Mouse (Mus musculus): ENCODE measurements at regions not wholly inside any gene's neighbourhood (a gene's known extent, or its start where the extent isn't known, plus 50 kb on each side); places are given as distances from the start of the nearest gene placed in this dataset.

DNA sequence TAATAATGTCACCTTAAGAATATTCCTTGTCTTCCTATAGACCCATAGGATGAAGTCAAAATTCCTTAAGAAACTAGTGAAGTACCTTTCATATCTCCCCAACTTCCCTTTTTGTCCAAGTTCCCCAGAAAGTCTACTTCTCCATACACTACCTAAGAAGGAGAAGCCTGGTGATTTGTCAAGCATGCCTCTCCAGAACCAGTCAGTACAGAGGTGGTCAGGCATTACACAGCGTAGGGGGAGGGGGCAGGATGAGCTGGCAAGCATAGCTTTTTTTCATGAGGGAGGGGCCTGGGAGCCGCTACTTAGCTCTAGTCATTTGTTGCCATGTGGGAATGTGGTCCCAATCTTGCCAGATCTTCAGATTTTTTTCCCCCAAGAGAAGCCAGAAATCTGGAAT lies 54.0 kb upstream of the Satb2 start:
- DNase-seq (ENCODE audit: low spot score) = no peak

DNA sequence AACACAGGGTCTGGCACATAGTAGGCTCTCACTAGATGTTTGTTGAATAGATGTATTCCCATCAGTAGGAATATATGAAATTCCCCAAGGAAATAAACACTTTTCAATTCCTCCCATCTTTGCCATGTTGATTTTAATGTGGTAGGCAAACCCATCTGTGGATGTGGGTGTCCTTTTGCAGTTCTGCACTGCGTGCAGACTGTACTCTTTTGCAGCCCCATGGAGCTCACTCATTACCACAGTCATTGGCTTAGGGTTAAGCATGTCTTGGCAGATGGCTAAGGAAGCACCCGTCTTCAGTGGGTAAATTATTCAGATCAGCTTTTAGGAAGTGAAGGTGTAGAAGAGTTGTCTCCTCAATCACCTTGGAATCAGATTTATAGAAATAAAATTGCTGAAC lies 54.8 kb upstream of the Satb2 start:
- DNase-seq (ENCODE audit: low spot score) = no peak

DNA sequence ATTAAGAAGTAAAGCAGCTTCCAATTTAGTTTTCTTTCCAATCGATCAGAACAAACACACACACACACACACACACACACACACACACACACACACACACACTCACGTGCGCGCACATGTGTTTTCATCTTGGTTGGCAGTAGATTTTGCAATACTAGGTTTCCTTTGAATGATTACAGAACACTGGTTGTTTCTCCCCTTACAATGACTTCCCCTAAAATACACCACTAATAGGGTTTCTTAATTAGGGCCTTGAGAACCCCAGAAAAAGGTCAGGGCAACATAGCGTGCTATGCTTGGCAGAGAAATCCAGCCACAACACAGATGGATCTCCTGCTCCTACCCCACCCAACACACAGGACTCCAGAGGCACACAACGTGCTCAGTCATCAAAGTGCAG lies 56.0 kb upstream of the Satb2 start:
- no peak for DNase-seq (ENCODE audit: low spot score)

DNA sequence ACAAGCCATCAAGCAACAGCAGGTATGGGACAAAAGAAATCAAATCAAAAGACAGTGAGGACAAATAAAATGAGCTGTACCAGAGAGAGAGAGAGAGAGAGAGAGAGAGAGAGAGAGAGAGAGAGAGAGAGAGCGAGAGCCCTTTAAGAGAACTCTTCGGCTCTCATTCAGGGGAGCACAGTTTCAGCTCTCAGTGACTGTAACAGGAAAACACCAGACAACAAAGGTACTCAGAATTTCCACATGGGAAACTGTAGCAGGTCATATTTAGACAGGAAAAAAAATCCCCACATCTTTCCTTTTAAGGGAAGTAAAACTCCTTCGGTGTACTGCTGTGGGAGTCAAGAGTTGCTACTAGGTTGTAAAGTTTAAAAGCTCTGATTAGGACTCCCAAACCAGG lies 57.9 kb upstream of the Satb2 start:
- no peak for DNase-seq (ENCODE audit: low spot score)

DNA sequence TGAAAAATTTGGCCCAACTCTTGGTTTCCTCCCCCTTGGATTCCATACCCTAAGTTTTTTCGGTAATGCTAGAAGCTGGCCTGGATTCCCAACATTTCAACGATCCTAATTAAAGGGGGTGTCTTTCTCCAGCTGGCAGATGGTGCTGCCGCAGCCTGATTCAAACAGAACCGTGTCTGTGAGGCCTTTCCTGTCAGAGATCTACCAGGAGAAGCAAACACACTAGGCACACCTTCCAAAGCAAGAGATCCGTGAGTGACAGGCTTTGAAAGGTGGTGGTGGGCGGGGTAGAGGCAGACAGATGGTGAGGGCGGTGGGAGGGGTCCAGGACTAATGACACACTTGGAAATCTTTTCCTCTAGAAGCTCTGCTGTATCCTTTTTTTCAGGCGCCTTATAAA lies 61.8 kb upstream of the Satb2 start:
- DNase-seq (ENCODE audit: low spot score) = no peak

DNA sequence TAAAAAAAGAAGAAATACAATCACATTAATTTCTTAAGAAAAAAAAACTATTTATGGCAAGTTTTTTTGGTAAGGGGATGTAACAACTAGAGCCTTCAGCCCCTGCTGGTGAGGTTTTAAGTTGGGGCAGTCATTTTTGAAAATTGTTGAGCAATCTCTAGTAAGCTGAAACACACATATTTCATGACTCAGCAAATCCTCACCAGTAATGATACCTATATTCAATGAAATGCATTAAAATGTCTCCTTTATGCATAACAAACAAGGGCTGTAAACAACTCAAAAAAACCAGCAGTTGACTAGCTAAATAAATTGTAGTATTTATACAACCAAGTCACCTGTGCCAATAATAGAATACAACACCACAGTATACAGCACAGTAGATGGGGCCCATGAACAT lies 63.1 kb upstream of the Satb2 start:
- no peak for DNase-seq (ENCODE audit: low spot score)

DNA sequence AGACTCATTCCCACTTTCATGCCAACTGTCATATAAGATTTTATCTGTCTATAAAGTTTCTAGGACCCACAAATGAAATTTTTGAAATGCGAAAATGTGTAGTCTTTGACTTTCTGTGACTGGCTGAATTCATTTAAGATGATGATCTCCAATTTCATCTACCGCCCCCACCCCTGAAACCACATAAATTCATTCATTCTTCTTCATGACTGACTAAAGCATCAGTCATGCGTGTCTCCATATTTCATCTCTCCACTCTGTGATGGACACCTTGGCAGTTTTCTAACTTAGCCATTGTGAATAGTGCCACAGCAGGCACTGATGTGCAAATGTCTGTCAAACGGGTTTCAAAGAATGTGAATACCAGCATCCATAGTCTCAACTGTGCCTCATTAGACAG lies 75.4 kb upstream of the Satb2 start:
- DNase-seq (ENCODE audit: low spot score) = no peak

DNA sequence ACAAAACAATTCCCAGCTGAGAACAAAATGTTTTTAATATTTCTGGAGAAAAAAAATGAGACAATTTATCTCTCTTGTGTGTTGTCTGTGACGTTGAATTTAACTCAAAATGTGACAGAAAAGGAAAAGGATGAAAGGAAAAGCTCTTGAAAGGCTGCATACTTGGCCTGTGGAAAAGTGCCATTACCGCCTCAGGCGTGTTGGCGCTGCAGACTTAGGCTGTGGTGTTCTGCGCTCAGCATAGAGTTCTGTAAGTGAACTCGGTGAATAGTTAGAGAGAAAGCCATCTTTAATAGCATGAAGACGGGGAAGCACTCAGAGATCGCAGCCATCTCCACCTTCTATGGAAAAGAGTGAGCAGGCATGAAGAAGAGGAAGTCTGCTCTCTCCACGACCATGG lies 77.5 kb upstream of the Satb2 start:
- DNase-seq (ENCODE audit: low spot score) = no peak

DNA sequence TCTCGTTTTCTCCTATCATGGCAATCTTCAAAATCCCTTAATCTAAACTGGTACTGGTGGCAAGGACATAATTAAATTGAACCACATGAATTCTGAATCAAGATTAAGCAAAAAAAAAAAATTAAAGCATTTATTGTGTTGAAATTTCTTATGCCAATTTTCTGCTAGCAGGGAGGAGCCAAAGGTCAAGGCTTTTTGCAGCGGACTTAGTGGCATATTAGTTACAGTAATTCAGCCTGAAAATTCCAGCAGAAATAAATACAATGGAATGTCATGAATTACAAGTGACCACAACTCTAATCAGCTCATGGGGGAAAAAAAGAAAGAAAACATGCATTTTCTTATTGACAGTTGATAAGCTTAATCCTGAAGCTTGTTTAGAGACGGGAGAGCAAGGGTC lies 80.8 kb upstream of the Satb2 start:
- DNase-seq (ENCODE audit: low spot score) = no peak

DNA sequence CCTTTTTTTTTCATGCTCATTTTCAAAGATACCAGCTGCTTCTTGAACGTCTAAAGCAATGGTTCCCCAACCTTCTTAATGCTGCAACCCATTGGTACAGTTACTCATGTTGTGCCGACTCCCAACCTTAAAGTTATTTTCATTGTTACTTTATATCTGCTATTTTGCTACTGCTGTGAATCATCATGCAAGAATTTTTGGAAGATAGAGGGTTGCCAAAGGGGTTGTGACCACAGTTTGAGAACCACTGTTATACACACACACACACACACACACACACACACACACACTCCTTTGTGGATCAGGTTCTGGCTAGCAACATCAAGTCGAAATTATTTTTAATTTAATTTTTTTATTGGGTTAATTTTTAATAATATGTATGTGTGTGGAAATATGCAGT lies 96.8 kb upstream of the Satb2 start:
- DNase-seq (ENCODE audit: low spot score) = no peak

DNA sequence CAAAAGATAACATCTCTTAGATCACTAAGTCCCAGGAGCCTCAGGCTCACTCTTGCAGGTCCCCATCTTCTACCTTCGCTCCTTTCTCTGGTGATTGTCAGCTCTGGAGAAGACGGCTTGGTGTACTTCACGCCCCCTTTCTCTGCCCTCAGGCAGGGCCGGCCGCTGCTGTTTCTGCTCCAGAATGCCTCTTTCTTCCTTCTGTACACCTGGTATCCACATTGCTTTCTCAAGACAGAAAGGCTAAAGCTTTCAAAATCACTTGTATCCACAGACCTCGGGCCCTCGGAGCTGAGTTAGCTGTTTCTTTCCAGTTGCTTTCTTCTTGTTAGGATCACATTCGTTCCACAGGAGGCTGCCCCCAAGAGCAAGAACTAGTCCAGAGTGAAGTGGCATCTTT lies 98.2 kb upstream of the Satb2 start:
- DNase-seq (ENCODE audit: low spot score) = no peak

DNA sequence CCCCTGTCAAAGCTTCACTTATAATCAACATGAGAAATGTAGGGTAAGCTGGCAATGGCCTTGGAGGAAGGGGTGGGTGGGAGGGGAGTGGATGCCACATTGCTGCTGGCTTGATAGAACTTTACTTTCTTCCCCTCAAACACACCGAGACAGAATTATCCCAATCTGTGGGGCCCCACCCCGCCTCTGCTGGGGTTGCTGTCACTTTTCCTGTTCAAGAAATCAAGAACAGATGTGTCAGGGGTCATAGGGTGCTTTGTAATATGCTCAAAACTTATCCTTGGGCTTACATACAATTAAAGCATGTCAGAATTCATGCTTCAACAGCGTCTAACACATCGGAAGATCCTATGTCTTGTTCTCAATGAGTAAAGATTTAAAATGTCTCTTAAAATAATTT lies 101.9 kb upstream of the Satb2 start:
- DNase-seq (ENCODE audit: low spot score) = no peak

DNA sequence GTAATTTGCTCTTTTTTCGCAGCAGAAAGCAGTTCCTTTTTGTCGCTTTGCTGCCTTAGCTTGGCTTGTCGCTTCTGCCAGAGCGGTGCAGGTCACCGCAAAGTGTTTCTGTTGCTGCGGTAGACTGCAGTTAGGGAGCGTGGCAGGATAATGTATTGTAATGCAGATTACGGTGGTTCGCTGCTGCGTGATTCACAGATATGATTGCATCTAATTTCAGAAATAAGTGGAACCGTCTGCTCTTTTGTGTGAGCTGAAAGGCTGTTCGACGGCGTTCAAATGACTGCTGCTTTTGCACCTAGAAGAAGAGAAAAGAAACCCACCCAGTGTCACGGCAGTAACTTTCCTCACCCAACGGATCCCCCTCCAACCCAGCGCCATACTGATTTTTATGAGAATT lies 104.7 kb upstream of the Satb2 start:
- no peak for DNase-seq (ENCODE audit: low spot score)

DNA sequence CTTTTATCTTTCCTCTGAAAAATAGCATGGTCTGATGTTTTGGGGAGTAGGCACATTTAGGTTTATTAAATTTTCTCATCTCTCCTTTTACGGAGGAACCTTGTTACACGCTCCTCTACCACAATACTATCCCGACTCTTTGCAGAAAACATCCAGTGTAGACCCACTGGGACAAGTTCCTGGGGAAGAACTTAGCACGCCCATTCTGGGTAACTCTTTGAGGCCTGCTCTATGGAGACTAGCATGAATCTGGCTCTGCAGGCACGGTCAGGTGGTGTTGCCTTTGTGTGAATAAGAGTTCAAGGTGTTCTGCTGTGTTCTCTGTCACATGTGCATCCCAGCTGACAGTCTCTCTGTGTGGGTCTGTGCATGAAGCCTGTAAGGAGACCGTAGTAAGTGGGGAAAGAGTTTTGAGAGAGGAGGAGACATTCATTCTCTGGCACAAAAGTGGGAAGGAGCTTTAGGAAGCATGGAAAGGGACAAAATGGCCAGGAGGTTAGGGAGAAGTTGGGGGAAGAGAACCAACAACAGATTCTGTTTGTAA lies 105.2 kb upstream of the Satb2 start:
- no peak for DNase-seq (ENCODE audit: low spot score)

DNA sequence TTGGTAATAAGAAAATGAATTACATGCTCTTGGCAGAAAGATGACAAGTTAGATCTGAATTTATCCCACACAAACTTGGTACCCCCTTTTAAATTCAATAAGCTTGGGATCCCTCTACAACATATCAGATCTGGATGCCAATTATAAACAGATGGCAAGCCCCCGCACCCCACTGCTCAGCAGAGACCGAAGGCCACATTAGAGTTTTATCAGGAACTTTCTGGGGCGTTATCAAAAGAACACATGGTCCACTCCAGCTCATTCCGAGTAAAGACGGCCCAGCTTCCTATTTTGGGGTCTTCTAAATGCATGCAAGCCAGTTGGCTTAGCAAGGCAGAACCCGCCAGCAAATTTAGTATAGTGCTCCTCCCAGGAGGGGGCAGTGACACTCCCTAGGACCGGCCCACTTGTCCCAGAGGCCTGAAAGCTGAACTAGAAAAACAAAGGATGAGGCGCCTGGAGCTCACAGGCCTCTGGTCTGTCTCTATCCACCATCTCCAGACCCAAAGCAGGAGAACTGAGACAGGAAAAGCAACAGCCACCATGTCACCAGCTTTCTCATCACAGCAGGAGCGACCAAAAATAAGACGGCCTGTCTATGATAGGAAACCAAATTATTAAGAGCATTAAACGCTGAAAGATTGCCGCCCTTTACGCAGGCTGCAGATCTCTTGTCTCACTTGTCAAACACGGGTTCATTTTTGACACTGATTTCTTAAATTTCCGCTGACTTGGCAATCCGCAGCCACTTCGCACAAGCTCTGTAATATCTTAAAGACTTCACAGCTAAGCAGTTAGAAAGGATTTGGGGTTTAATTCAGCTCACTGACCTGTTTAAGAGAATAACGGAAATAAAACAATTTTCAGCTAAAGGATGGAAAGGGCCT lies 117.2 kb upstream of the Satb2 start:
- no peak for DNase-seq (ENCODE audit: low spot score)

DNA sequence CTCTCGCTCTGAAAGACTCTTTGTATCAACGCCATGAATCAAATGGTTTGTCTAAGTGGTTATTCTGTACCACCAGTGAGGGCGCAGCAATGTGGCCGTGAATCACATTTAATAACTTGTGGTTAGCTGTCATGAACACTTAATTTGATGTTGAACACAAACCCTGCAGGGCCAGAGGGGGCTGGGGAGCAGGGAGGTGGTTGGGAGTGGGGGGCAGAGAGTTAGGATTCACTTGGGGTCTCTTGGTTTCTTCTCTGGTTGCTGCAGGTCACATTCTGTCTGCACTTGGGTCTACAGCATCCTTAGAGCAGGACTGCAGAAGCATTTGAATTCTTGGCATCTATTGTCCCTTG lies 117.8 kb upstream of the Satb2 start:
- no peak for DNase-seq (ENCODE audit: low spot score)

DNA sequence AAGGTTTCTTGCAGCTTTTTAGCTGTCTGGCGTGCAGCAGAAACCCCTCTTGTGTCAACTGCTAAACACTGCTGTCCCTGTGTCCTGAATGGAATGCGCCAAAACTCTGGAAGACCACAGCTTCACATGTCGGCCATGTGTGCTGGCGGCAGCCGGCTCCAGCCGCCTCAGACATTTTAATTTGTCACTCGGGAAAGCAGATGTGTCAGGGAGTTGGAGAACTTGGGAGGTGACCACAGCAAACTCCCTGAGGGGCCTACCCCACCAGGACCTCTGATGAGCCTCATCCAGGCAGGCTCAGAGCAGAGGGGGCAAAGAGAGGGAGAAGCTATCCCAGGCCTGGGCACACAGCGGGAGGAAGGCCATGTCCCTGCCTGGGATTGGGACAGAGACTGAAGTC lies 118.3 kb upstream of the Satb2 start:
- DNase-seq (ENCODE audit: low spot score) = no peak

DNA sequence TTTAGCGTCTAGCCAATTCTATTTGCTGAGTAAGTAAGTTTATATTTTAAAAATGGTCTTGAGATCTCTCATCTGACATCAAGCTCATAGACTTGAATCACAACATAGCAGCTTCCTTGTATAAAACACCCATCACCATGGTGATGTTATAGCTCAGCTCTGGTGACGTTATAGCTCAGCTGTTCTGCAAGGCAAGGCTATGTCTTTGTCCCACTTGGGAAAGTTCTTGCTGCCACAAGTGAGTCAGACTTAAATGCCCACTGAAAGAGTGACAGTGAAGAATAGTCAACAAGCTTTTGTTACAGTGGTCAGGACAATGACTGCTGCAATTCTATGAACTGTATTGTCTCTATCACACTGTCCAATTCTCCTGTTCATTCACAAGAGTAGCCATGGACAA lies 122.2 kb upstream of the Satb2 start:
- DNase-seq (ENCODE audit: low spot score) = no peak

DNA sequence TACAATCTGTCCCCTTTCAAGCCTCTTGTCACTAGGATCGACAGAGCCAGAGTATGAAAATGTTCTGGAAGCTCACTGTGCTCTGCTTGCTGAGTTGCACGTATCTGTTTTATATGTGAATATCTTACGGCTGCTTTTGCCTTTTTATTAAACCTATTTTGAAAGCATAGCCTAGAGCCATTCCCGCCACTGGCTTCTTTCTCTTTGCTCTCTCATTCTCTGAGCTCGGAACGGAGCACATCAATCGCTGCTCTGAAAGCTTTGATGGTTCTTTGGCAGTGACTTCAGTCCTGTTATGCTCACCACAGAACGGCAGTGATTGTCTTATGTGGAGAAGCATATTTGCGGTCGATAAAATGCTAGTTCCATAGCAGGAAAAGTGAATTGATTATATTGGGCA lies 128.9 kb upstream of the Satb2 start:
- DNase-seq (ENCODE audit: low spot score) = no peak

DNA sequence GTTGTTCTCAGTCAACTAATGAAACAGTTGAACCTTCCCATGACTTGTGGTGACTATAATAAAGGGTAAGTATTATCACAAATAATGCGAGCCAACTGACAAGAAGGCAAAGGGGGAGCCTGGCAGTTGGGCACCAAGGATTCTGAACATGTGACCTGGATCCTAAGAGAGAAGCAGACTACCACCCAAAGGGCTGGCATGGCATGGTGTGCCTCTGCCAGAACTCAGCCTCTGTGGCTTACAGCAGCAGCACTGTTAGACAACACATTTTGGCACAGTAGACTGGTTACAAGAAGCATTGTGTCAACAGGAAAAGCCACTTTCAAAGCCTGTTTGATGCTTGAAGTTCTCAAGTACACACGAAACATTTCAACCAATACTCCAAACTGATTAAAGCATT lies 142.2 kb upstream of the Satb2 start:
- no peak for DNase-seq (ENCODE audit: low spot score)

DNA sequence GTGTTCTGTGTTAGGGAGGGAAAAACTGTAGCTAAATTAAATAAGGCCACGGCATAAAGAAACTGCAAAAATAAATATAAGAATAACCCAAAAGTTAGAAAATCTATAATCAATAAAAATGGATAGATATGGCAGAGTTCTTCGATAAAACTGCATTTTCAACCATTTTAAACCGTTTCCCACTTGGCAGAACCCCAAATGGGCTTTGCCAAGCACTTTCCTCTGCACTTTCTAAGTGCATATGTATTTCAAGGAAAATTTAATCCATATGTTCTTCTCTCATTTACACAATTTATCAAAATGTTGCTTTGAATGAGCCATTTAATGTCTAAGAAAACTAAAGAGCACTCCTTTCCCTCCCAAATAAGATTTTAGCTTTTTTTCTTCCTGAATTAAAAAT lies 165.7 kb upstream of the Satb2 start:
- no peak for DNase-seq (ENCODE audit: low spot score)

DNA sequence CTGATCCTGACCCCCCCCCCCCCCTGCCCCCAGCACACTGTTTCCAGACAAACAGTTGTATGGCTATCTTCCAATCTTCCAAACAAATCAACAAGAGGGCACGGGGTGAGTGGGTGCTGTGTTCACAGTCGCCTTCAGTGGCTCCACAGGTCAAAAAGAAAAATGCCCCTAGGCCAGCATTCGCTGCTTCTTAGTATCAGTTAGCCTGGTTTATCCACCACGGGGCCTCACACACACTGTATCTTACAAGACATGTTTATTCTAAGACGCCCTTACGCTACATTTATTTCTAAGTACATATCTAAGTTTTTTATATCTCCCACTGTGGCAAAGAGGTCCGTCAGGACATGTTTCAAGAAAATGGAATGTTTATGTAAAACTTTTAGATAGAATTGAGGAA lies 177.4 kb upstream of the Satb2 start:
- DNase-seq (ENCODE audit: low spot score) = no peak

DNA sequence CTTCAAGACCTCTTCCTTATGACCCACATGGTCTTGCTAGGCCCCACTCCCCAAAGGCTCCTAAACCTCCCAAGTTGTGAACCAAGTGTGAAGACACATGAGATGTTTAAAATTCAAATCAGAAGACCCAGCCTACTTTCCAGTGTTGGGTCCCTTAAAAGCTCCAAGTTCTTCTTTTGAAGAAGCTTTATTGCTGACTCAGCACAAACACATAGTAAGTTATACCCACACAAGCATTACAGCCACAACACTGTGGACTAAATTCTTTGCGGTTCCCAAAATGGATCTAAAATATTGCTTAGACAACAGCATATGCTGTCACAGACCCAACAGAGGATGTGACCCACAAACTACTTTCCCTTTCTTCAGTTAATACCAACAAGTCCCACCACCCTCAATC lies 186.0 kb upstream of the Satb2 start:
- no peak for DNase-seq (ENCODE audit: low spot score)

DNA sequence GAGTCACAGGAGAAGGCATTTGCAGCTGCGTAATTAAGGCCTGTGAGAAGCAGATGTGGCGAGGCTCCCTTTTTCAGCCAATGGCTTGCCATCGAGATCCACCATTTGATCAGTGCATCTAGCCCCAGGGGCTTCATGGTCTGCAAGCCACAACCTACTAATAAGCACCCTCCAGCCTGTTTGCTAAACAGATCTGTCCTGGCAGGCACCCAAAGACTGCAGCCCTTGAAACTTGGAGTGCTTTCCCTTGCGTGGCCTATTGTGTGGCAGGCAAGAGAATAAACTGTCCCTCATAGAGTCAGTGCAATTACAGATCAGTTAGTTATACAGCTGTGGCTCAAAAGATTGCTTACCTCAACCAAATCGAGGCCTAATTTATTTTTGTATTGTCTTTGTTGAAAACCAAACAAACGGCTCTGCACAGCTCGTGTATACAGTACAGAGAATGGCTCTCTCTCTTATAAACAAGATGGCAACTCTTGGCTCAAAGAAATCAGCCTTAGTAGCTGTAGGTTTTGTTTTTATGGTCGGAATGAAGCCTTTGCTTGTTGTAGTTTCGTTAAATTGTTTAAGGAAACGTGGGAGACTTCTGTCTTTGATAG lies 195.9 kb upstream of the Satb2 start:
- no peak for DNase-seq (ENCODE audit: low spot score)

All from yolk sac, embryonic 10.5 days (tissue).